Mouse (Mus musculus) bone marrow, adult 2 months (tissue): ENCODE results near the gene Dclk1.

Experiments used
- CTCF ChIP-seq: fragments of 200-500 bp; IDR thresholded peaks from 2 replicates; pipeline ENCODE4 v1.5.1; 2011; ENCODE audit warnings: low read length, control low read depth; ENCODE audit not compliant: control insufficient read depth, insufficient read depth
- POLR2A ChIP-seq: fragments of 200-500 bp; IDR thresholded peaks from 2 replicates; pipeline ENCODE4 v1.6.1; 2011; ENCODE audit warnings: low read depth, mild to moderate bottlenecking, control low read depth, low read length, borderline replicate concordance; ENCODE audit not compliant: control insufficient read depth

DNA sequence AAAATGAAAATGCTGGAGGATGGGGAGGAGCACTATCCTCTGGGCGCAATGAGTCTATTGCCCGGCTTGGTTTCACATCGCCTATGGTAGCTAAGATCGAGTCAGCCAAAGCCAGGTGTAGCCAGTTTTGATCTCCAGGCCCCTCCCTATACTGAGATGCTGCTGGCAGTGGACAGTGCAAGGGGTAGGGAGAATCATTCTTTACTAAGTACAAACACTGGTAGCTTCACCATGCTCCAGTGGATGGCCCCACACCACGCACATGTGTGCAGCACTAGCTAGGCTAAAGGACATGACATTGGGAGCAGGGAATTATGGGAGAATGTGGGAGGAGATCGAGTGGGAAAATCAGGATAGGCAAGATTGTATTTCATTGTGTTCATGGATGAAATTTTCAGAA, 176.7 kb downstream of the Dclk1 start:
- TF ChIP-seq CTCF (no peak), POLR2A (no peak)
